Mouse (Mus musculus) small intestine, adult 2 months (tissue): Measurements from ENCODE around the gene H2-T23.

ENCODE experiments used
- CTCF ChIP-seq: fragments of 200-500 bp; IDR thresholded peaks from 2 replicates; pipeline ENCODE4 v1.5.1; 2012; ENCODE audit warnings: low read depth, mild to moderate bottlenecking, control low read depth, inconsistent platforms, low read length, moderate library complexity, mixed read lengths; ENCODE audit not compliant: insufficient replicate concordance, insufficient read length; ENCODE audit errors: extremely low read depth
- POLR2A ChIP-seq: fragments of 200-500 bp; IDR thresholded peaks from 2 replicates; pipeline ENCODE4 v1.6.1; 2012; ENCODE audit warnings: low read depth, mild to moderate bottlenecking, control low read depth, inconsistent platforms, low read length, moderate library complexity

- TF ChIP-seq CTCF (peak; percentile 72; the same call in 1 of the 2 replicates), POLR2A (no peak)
These were observed 28.2 kb upstream of the H2-T23 start for GRCm38 (mm10) chr17:36060829-36061228.
